Mouse (Mus musculus): ENCODE data around the gene Srgap3. TPM values are rescaled to one million over a fixed set of nuclear protein-coding genes. Genes with fewer than 3 reads are reported as not detected.

The Srgap3 gene
- total RNA-seq, 2 experiments from 2014 or later, result 0.81 to 1.0 TPM

GRCm38 (mm10) chr6:112917717-112918116 lies 29.3 kb downstream of the Srgap3 start:
- no peak for DNase-seq
- intact Hi-C loops (cut with DNase I), result no loop called here

GRCm38 (mm10) chr6:112916243-112916642 lies 30.8 kb downstream of the Srgap3 start:
- intact Hi-C loops (cut with DNase I), result no loop called here
- DNase-seq, result no peak

GRCm38 (mm10) chr6:112912552-112912951 lies 34.5 kb downstream of the Srgap3 start:
- no peak for DNase-seq
- intact Hi-C loops (cut with DNase I), result no loop called here

GRCm38 (mm10) chr6:112909711-112910110 lies 37.4 kb downstream of the Srgap3 start:
- intact Hi-C loops (cut with DNase I), result no loop called here

GRCm38 (mm10) chr6:112907887-112908584 lies 39.0 kb downstream of the Srgap3 start:
- no peak for DNase-seq
- intact Hi-C loops (cut with DNase I), result no loop called here

More at GRCm38 (mm10) chr6:112909711-112910110, 37.4 kb downstream of the Srgap3 start:
- no peak for DNase-seq

GRCm38 (mm10) chr6:112903796-112904195 lies 43.3 kb downstream of the Srgap3 start:
- intact Hi-C loops (cut with DNase I), result no loop called here
- no peak for DNase-seq

- intact Hi-C loops (cut with DNase I), result no loop called here
- DNase-seq, result no peak
These were observed 43.8 kb downstream of the Srgap3 start for GRCm38 (mm10) chr6:112903226-112903625.

- intact Hi-C loops (cut with DNase I), result no loop called here
- DNase-seq, result no peak
These were observed 44.3 kb downstream of the Srgap3 start for GRCm38 (mm10) chr6:112902791-112903190.

- no peak for DNase-seq
- intact Hi-C loops (cut with DNase I), result no loop called here
These were observed 46.8 kb downstream of the Srgap3 start for GRCm38 (mm10) chr6:112900306-112900705.

GRCm38 (mm10) chr6:112899711-112900110 lies 47.4 kb downstream of the Srgap3 start:
- intact Hi-C loops (cut with DNase I), result no loop called here
- no peak for DNase-seq

GRCm38 (mm10) chr6:112899276-112899675 lies 47.8 kb downstream of the Srgap3 start:
- intact Hi-C loops (cut with DNase I), result no loop called here
- no peak for DNase-seq

- DNase-seq, result no peak
- intact Hi-C loops (cut with DNase I), result no loop called here
These were observed 48.6 kb downstream of the Srgap3 start for GRCm38 (mm10) chr6:112898435-112898834.

- intact Hi-C loops (cut with DNase I), result no loop called here
- DNase-seq, result no peak
These were observed 50.7 kb downstream of the Srgap3 start for GRCm38 (mm10) chr6:112896372-112896771.

- intact Hi-C loops (cut with DNase I), result no loop called here
- DNase-seq, result no peak
These were observed 56.7 kb downstream of the Srgap3 start for GRCm38 (mm10) chr6:112890331-112890751.

- intact Hi-C loops (cut with DNase I), result no loop called here
- no peak for DNase-seq
These were observed 63.4 kb downstream of the Srgap3 start for GRCm38 (mm10) chr6:112883588-112884135.

- intact Hi-C loops (cut with DNase I), result no loop called here
- no peak for DNase-seq
These were observed 67.0 kb downstream of the Srgap3 start for GRCm38 (mm10) chr6:112880048-112880534.

- intact Hi-C loops (cut with DNase I), result no loop called here
- DNase-seq, result no peak
These were observed 67.9 kb downstream of the Srgap3 start for GRCm38 (mm10) chr6:112879154-112879553.

GRCm38 (mm10) chr6:112873089-112873835 lies 73.8 kb downstream of the Srgap3 start:
- intact Hi-C loops (cut with DNase I), result no loop called here
- DNase-seq, result no peak

- no peak for DNase-seq
- intact Hi-C loops (cut with DNase I), result no loop called here
These were observed 75.8 kb downstream of the Srgap3 start for GRCm38 (mm10) chr6:112871241-112871780.

- DNase-seq, result no peak
- intact Hi-C loops (cut with DNase I), result no loop called here
These were observed 78.7 kb downstream of the Srgap3 start for GRCm38 (mm10) chr6:112868197-112868957.

GRCm38 (mm10) chr6:112866096-112866495 lies 81.0 kb downstream of the Srgap3 start:
- intact Hi-C loops (cut with DNase I), result no loop called here
- DNase-seq, result no peak
